Mouse (Mus musculus): ENCODE data around the gene Elovl2. TPM values are rescaled to one million over a fixed set of nuclear protein-coding genes. Genes with fewer than 3 reads are reported as not detected.

Elovl2 gene
- polyA plus RNA-seq, 1 experiment from 2014 or later, result 4.1 TPM

- Histone ChIP-seq H3K27ac (replicated peaks) (peak overlapping the region; percentile 93), H3K4me3 (replicated peaks) (peak overlapping the region; percentile 83), H3K4me2 (replicated peaks) (peak overlapping the region; percentile 73), H3K36me3 (no peaks in the 10 kb centered on the region), H3K4me1 (0 out of 2 replicates have a peak, but pooled peaks cover 7% of the 10 kb centered on the region), H3K9ac (peak overlapping the region; percentile 67), H3K27me3 (no peaks in the 10 kb centered on the region), H3K9me3 (replicated peaks) (no peaks in the 10 kb centered on the region)
- WGBS, result 1% methylated on average over 27 of the region's 27 CpGs
- ATAC-seq (ENCODE audit: insufficient number of reproducible peaks, low FRiP score, low TSS enrichment, low read depth), result no peak
These were observed 30.2 kb upstream of the Elovl2 start for GRCm38 (mm10) chr13:41250318-41250981.

- Histone ChIP-seq H3K9ac (peak within 1 kb of the TSS; percentile 67), H3K4me1 (0 out of 2 replicates have a peak, but pooled peaks cover 7% of the 10 kb centered on the region), H3K27ac (replicated peaks) (peak within 1 kb of the TSS; percentile 93), H3K4me2 (replicated peaks) (peak within 1 kb of the TSS; percentile 73), H3K9me3 (replicated peaks) (no peaks in the 10 kb centered on the region), H3K4me3 (replicated peaks) (peak within 1 kb of the TSS; percentile 83), H3K27me3 (no peaks in the 10 kb centered on the region), H3K36me3 (no peaks in the 10 kb centered on the region)
- WGBS, result under 1% methylated on average over 78 of the region's 78 CpGs
- ATAC-seq (ENCODE audit: insufficient number of reproducible peaks, low FRiP score, low TSS enrichment, low read depth), result peak; percentile 96
These were observed 29.5 kb upstream of the Elovl2 start, which contains the start of gene Smim13 for GRCm38 (mm10) chr13:41249538-41250317. Smim13 (plus strand) TSS chr13:41249844.

GRCm38 (mm10) chr13:41248751-41249520, 28.7 kb upstream of the Elovl2 start:
- Histone ChIP-seq H3K4me2 (replicated peaks) (peak overlapping the region; percentile 73), H3K27ac (replicated peaks) (peak overlapping the region; percentile 89), H3K4me1 (0 out of 2 replicates have a peak, but pooled peaks cover 7% of the 10 kb centered on the region), H3K9ac (peak overlapping the region; percentile 26; the same call in 1 of the 2 replicates), H3K4me3 (replicated peaks) (peak overlapping the region; percentile 83), H3K27me3 (no peaks in the 10 kb centered on the region), H3K9me3 (replicated peaks) (no peaks in the 10 kb centered on the region), H3K36me3 (no peaks in the 10 kb centered on the region)
- 32% methylated on average over 12 of the region's 12 CpGs for WGBS
- no peak for ATAC-seq (ENCODE audit: insufficient number of reproducible peaks, low FRiP score, low TSS enrichment, low read depth)

- Histone ChIP-seq H3K27me3 (no peaks in the 10 kb centered on the region; the same call in 1 of the 2 replicates), H3K4me1 (no peaks in the 10 kb centered on the region), H3K4me2 (replicated peaks) (no peak overlapping the region), H3K9me3 (replicated peaks) (no peaks in the 10 kb centered on the region), H3K27ac (replicated peaks) (no peak overlapping the region), H3K36me3 (no peaks in the 10 kb centered on the region), H3K9ac (no peak overlapping the region), H3K4me3 (replicated peaks) (no peak overlapping the region)
- ATAC-seq (ENCODE audit: insufficient number of reproducible peaks, low FRiP score, low TSS enrichment, low read depth), result no peak
- WGBS, result 42% methylated on average over 6 of the region's 6 CpGs
These were observed 24.2 kb upstream of the Elovl2 start for GRCm38 (mm10) chr13:41244306-41244830.

GRCm38 (mm10) chr13:41241557-41241956, 21.4 kb upstream of the Elovl2 start:
- no peak for ATAC-seq (ENCODE audit: insufficient number of reproducible peaks, low FRiP score, low TSS enrichment, low read depth)
- no peak overlapping the region for H3K4me2 ChIP-seq (replicated peaks)

GRCm38 (mm10) chr13:41238805-41239130, 18.6 kb upstream of the Elovl2 start:
- no peak overlapping the region for H3K4me2 ChIP-seq (replicated peaks)
- no peak overlapping the region for H3K9ac ChIP-seq
- no peaks in the 10 kb centered on the region for H3K36me3 ChIP-seq
- 6% methylated on average over 5 of the region's 5 CpGs for WGBS
- H3K27me3 ChIP-seq, result no peaks in the 10 kb centered on the region; the same call in 1 of the 2 replicates
- no peak overlapping the region for H3K27ac ChIP-seq (replicated peaks)
- H3K4me1 ChIP-seq, result no peaks in the 10 kb centered on the region
- H3K9me3 ChIP-seq (replicated peaks), result no peaks in the 10 kb centered on the region
- H3K4me3 ChIP-seq (replicated peaks), result no peak overlapping the region
- ATAC-seq (ENCODE audit: insufficient number of reproducible peaks, low FRiP score, low TSS enrichment, low read depth), result no peak

More at GRCm38 (mm10) chr13:41241557-41241956, 21.4 kb upstream of the Elovl2 start:
- Histone ChIP-seq H3K9ac (no peak overlapping the region), H3K4me3 (replicated peaks) (no peak overlapping the region), H3K27me3 (no peaks in the 10 kb centered on the region; the same call in 1 of the 2 replicates), H3K27ac (replicated peaks) (no peak overlapping the region), H3K4me1 (no peaks in the 10 kb centered on the region), H3K9me3 (replicated peaks) (no peaks in the 10 kb centered on the region), H3K36me3 (no peaks in the 10 kb centered on the region)
- 61% methylated on average over 2 of the region's 2 CpGs for WGBS

- Histone ChIP-seq H3K4me2 (replicated peaks) (no peak overlapping the region), H3K36me3 (no peaks in the 10 kb centered on the region), H3K27ac (replicated peaks) (no peak overlapping the region), H3K9ac (no peak overlapping the region), H3K4me3 (replicated peaks) (no peak overlapping the region), H3K9me3 (replicated peaks) (no peaks in the 10 kb centered on the region), H3K4me1 (no peaks in the 10 kb centered on the region), H3K27me3 (no peaks in the 10 kb centered on the region; the same call in 1 of the 2 replicates)
- no peak for ATAC-seq (ENCODE audit: insufficient number of reproducible peaks, low FRiP score, low TSS enrichment, low read depth)
- 66% methylated on average over 10 of the region's 10 CpGs for WGBS
These were observed 18.0 kb upstream of the Elovl2 start for GRCm38 (mm10) chr13:41238035-41238804.

GRCm38 (mm10) chr13:41235845-41236741, 15.9 kb upstream of the Elovl2 start:
- Histone ChIP-seq H3K4me3 (replicated peaks) (no peak overlapping the region), H3K9me3 (replicated peaks) (no peaks in the 10 kb centered on the region), H3K4me2 (replicated peaks) (no peak overlapping the region), H3K36me3 (no peaks in the 10 kb centered on the region), H3K4me1 (no peaks in the 10 kb centered on the region), H3K9ac (no peak overlapping the region), H3K27me3 (no peaks in the 10 kb centered on the region; the same call in 1 of the 2 replicates), H3K27ac (replicated peaks) (no peak overlapping the region)
- WGBS, result 63% methylated on average over 13 of the region's 13 CpGs
- no peak for ATAC-seq (ENCODE audit: insufficient number of reproducible peaks, low FRiP score, low TSS enrichment, low read depth)

GRCm38 (mm10) chr13:41235181-41235580, 15.0 kb upstream of the Elovl2 start:
- no peak overlapping the region for H3K27ac ChIP-seq (replicated peaks)
- H3K9me3 ChIP-seq (replicated peaks), result no peaks in the 10 kb centered on the region
- 85% methylated on average over 6 of the region's 6 CpGs for WGBS
- no peak for ATAC-seq (ENCODE audit: insufficient number of reproducible peaks, low FRiP score, low TSS enrichment, low read depth)
- H3K36me3 ChIP-seq, result no peaks in the 10 kb centered on the region
- H3K4me1 ChIP-seq, result no peaks in the 10 kb centered on the region
- no peak overlapping the region for H3K9ac ChIP-seq
- H3K27me3 ChIP-seq, result no peaks in the 10 kb centered on the region; the same call in 1 of the 2 replicates
- no peak overlapping the region for H3K4me3 ChIP-seq (replicated peaks)
- no peak overlapping the region for H3K4me2 ChIP-seq (replicated peaks)

GRCm38 (mm10) chr13:41233241-41233640, 13.0 kb upstream of the Elovl2 start:
- WGBS, result 86% methylated on average over 7 of the region's 7 CpGs

More at GRCm38 (mm10) chr13:41233241-41233640, 13.0 kb upstream of the Elovl2 start:
- H3K27me3 ChIP-seq, result no peaks in the 10 kb centered on the region
- no peaks in the 10 kb centered on the region for H3K9me3 ChIP-seq (replicated peaks)
- H3K36me3 ChIP-seq, result no peaks in the 10 kb centered on the region
- no peak overlapping the region for H3K4me3 ChIP-seq (replicated peaks)
- no peaks in the 10 kb centered on the region for H3K4me1 ChIP-seq
- H3K4me2 ChIP-seq (replicated peaks), result no peak overlapping the region
- no peak for ATAC-seq (ENCODE audit: insufficient number of reproducible peaks, low FRiP score, low TSS enrichment, low read depth)
- H3K9ac ChIP-seq, result no peak overlapping the region
- H3K27ac ChIP-seq (replicated peaks), result no peak overlapping the region

All from embryonic facial prominence, embryonic 15.5 days (tissue).